Mouse (Mus musculus): ENCODE results near the gene Glrx5. TPM values are rescaled to one million over a fixed set of nuclear protein-coding genes. Genes with fewer than 3 reads are reported as not detected.
A peak's percentile ranks its signal among the peaks of the same experiment; 100 is the strongest.

The Glrx5 gene
- polyA plus RNA-seq, 1 experiment from 2014 or later = 140 TPM

GRCm38 (mm10) chr12:105008150-105008549, 24.3 kb upstream of the Glrx5 start:
- ATAC-seq (ENCODE audit: borderline replicate concordance, extremely low read depth, low FRiP score, low TSS enrichment) = no peak
- Histone ChIP-seq H3K9me3 (no peaks in the 10 kb centered on the region), H3K4me3 (no peak overlapping the region), H3K4me2 (peak overlapping the region; percentile 96; the same call in 1 of the 2 replicates), H3K9ac (no peak overlapping the region), H3K4me1 (peaks cover 20% of the 10 kb centered on the region), H3K36me3 (no peaks in the 10 kb centered on the region), H3K27me3 (peaks cover 66% of the 10 kb centered on the region), H3K27ac (no peak overlapping the region)
- WGBS = 56% methylated on average over 2 of the region's 2 CpGs

- peak; percentile 37; the same call in 1 of the 2 replicates for ATAC-seq (ENCODE audit: borderline replicate concordance, extremely low read depth, low FRiP score, low TSS enrichment)
- H3K9ac ChIP-seq = 0 out of 2 replicates have a peak overlapping the region, but pooled peaks have one; percentile 6
Observed at GRCm38 (mm10) chr12:105008752-105009178, 23.7 kb upstream of the Glrx5 start.

GRCm38 (mm10) chr12:105009370-105010212, 22.9 kb upstream of the Glrx5 start, which contains the start of gene Syne3:
Gene Syne3, minus strand, starts transcription at chr12:105009809.
- Histone ChIP-seq H3K27me3 (peaks cover 66% of the 10 kb centered on the region), H3K9ac (peak within 1 kb of the TSS; percentile 32), H3K4me1 (peaks cover 23% of the 10 kb centered on the region), H3K36me3 (no peaks in the 10 kb centered on the region), H3K4me2 (peak within 1 kb of the TSS; percentile 96), H3K9me3 (no peaks in the 10 kb centered on the region), H3K4me3 (peak within 1 kb of the TSS; percentile 71), H3K27ac (no peak within 1 kb of the TSS)
- ATAC-seq (ENCODE audit: borderline replicate concordance, extremely low read depth, low FRiP score, low TSS enrichment) = peak; percentile 83
- 2% methylated on average over 51 of the region's 66 CpGs for WGBS

More at GRCm38 (mm10) chr12:105008752-105009178, 23.7 kb upstream of the Glrx5 start:
- Histone ChIP-seq H3K9me3 (no peaks in the 10 kb centered on the region), H3K4me3 (peak overlapping the region; percentile 71), H3K36me3 (no peaks in the 10 kb centered on the region), H3K27me3 (peaks cover 66% of the 10 kb centered on the region), H3K27ac (no peak overlapping the region), H3K4me1 (peaks cover 23% of the 10 kb centered on the region), H3K4me2 (peak overlapping the region; percentile 96)
- 2% methylated on average over 13 of the region's 13 CpGs for WGBS

GRCm38 (mm10) chr12:105010213-105010790, 22.2 kb upstream of the Glrx5 start:
- H3K27me3 ChIP-seq = peaks cover 65% of the 10 kb centered on the region
- H3K9ac ChIP-seq = peak overlapping the region; percentile 32
- no peaks in the 10 kb centered on the region for H3K36me3 ChIP-seq
- 18% methylated on average over 9 of the region's 9 CpGs for WGBS
- no peaks in the 10 kb centered on the region for H3K9me3 ChIP-seq
- peaks cover 23% of the 10 kb centered on the region for H3K4me1 ChIP-seq
- peak overlapping the region; percentile 71 for H3K4me3 ChIP-seq
- peak overlapping the region; percentile 96 for H3K4me2 ChIP-seq
- H3K27ac ChIP-seq = no peak overlapping the region
- peak; percentile 36 for ATAC-seq (ENCODE audit: borderline replicate concordance, extremely low read depth, low FRiP score, low TSS enrichment)

- 91% methylated on average over 1 of the region's 1 CpGs for WGBS
- H3K9me3 ChIP-seq = no peaks in the 10 kb centered on the region
- H3K36me3 ChIP-seq = no peaks in the 10 kb centered on the region
- ATAC-seq (ENCODE audit: borderline replicate concordance, extremely low read depth, low FRiP score, low TSS enrichment) = no peak
- peaks cover 23% of the 10 kb centered on the region for H3K4me1 ChIP-seq
- H3K27me3 ChIP-seq = peaks cover 53% of the 10 kb centered on the region
- H3K9ac ChIP-seq = no peak overlapping the region
- H3K4me2 ChIP-seq = no peak overlapping the region
- H3K4me3 ChIP-seq = no peak overlapping the region
- H3K27ac ChIP-seq = no peak overlapping the region
Observed at GRCm38 (mm10) chr12:105011589-105011988, 20.9 kb upstream of the Glrx5 start.

GRCm38 (mm10) chr12:105012314-105012713, 20.2 kb upstream of the Glrx5 start:
- Histone ChIP-seq H3K36me3 (no peaks in the 10 kb centered on the region), H3K4me1 (peaks cover 23% of the 10 kb centered on the region), H3K4me2 (no peak overlapping the region), H3K27ac (no peak overlapping the region), H3K27me3 (peaks cover 50% of the 10 kb centered on the region), H3K9ac (no peak overlapping the region), H3K9me3 (no peaks in the 10 kb centered on the region), H3K4me3 (no peak overlapping the region)
- 91% methylated on average over 4 of the region's 4 CpGs for WGBS
- no peak for ATAC-seq (ENCODE audit: borderline replicate concordance, extremely low read depth, low FRiP score, low TSS enrichment)

- Histone ChIP-seq H3K27me3 (peaks cover 45% of the 10 kb centered on the region), H3K4me3 (no peak overlapping the region), H3K4me2 (peak overlapping the region; percentile 41), H3K36me3 (no peaks in the 10 kb centered on the region), H3K4me1 (peaks cover 23% of the 10 kb centered on the region), H3K9me3 (no peaks in the 10 kb centered on the region), H3K9ac (no peak overlapping the region), H3K27ac (no peak overlapping the region)
- ATAC-seq (ENCODE audit: borderline replicate concordance, extremely low read depth, low FRiP score, low TSS enrichment) = no peak
- 11% methylated on average over 17 of the region's 17 CpGs for WGBS
Observed at GRCm38 (mm10) chr12:105013065-105013464, 19.4 kb upstream of the Glrx5 start.

- H3K9me3 ChIP-seq = no peaks in the 10 kb centered on the region
- no peak overlapping the region for H3K27ac ChIP-seq
- 54% methylated on average over 4 of the region's 4 CpGs for WGBS
- no peak for ATAC-seq (ENCODE audit: borderline replicate concordance, extremely low read depth, low FRiP score, low TSS enrichment)
- peaks cover 14% of the 10 kb centered on the region; the same call in 1 of the 2 replicates for H3K4me1 ChIP-seq
- peaks cover 15% of the 10 kb centered on the region for H3K27me3 ChIP-seq
- no peaks in the 10 kb centered on the region for H3K36me3 ChIP-seq
- no peak overlapping the region for H3K4me2 ChIP-seq
- no peak overlapping the region for H3K9ac ChIP-seq
- H3K4me3 ChIP-seq = no peak overlapping the region
Observed at GRCm38 (mm10) chr12:105016199-105016598, 16.3 kb upstream of the Glrx5 start.

GRCm38 (mm10) chr12:105016639-105017038, 15.8 kb upstream of the Glrx5 start:
- no peak overlapping the region for H3K4me2 ChIP-seq
- H3K36me3 ChIP-seq = no peaks in the 10 kb centered on the region
- peaks cover 11% of the 10 kb centered on the region for H3K27me3 ChIP-seq
- H3K27ac ChIP-seq = no peak overlapping the region
- H3K9ac ChIP-seq = no peak overlapping the region
- WGBS = 76% methylated on average over 10 of the region's 10 CpGs
- H3K4me3 ChIP-seq = no peak overlapping the region
- H3K4me1 ChIP-seq = peaks cover 14% of the 10 kb centered on the region; the same call in 1 of the 2 replicates
- no peaks in the 10 kb centered on the region for H3K9me3 ChIP-seq
- ATAC-seq (ENCODE audit: borderline replicate concordance, extremely low read depth, low FRiP score, low TSS enrichment) = no peak

- H3K9ac ChIP-seq = no peak overlapping the region
- H3K9me3 ChIP-seq = 0 out of 2 replicates have a peak, but pooled peaks cover 4% of the 10 kb centered on the region
- H3K36me3 ChIP-seq = no peaks in the 10 kb centered on the region
- no peak overlapping the region for H3K4me3 ChIP-seq
- no peak overlapping the region for H3K27ac ChIP-seq
- WGBS = 48% methylated on average over 19 of the region's 19 CpGs
- ATAC-seq (ENCODE audit: borderline replicate concordance, extremely low read depth, low FRiP score, low TSS enrichment) = no peak; the same call in 1 of the 2 replicates
- H3K4me2 ChIP-seq = no peak overlapping the region
- H3K4me1 ChIP-seq = 0 out of 2 replicates have a peak, but pooled peaks cover 7% of the 10 kb centered on the region
- H3K27me3 ChIP-seq = 0 out of 2 replicates have a peak, but pooled peaks cover 4% of the 10 kb centered on the region
Observed at GRCm38 (mm10) chr12:105019359-105020219, 12.9 kb upstream of the Glrx5 start.

GRCm38 (mm10) chr12:105021441-105022069, 10.9 kb upstream of the Glrx5 start:
- 0 out of 2 replicates have a peak, but pooled peaks cover 7% of the 10 kb centered on the region for H3K4me1 ChIP-seq
- WGBS = 65% methylated on average over 8 of the region's 8 CpGs
- 0 out of 2 replicates have a peak, but pooled peaks cover 4% of the 10 kb centered on the region for H3K27me3 ChIP-seq
- no peak overlapping the region for H3K27ac ChIP-seq
- no peak for ATAC-seq (ENCODE audit: borderline replicate concordance, extremely low read depth, low FRiP score, low TSS enrichment)
- no peak overlapping the region for H3K9ac ChIP-seq
- no peak overlapping the region for H3K4me2 ChIP-seq
- 0 out of 2 replicates have a peak, but pooled peaks cover 4% of the 10 kb centered on the region for H3K9me3 ChIP-seq
- H3K4me3 ChIP-seq = no peak overlapping the region
- no peaks in the 10 kb centered on the region for H3K36me3 ChIP-seq
